Mouse (Mus musculus) heart, embryonic 10.5 days (tissue): ENCODE data around the gene Stx6. TPM values are rescaled to one million over a fixed set of nuclear protein-coding genes. Genes with fewer than 3 reads are reported as not detected.

Source experiments
- DNase-seq: peaks from one replicate; pipeline ENCODE4 v3.0.0-alpha.2; 2017; ENCODE audit warnings: low spot score
- H3K27ac ChIP-seq: fragments of 300-500 bp; sonication (generic); 2 replicates; pipeline ENCODE4 v1.5.1; 2016; ENCODE audit warnings: mild to moderate bottlenecking
- H3K27me3 ChIP-seq: fragments of 300-500 bp; sonication (generic); 2 replicates; pipeline ENCODE4 v1.6.1; 2016; ENCODE audit warnings: mild to moderate bottlenecking; ENCODE audit not compliant: poor library complexity, insufficient read depth, severe bottlenecking
- H3K36me3 ChIP-seq: fragments of 300-500 bp; sonication (generic); 2 replicates; pipeline ENCODE4 v1.6.1; 2016; ENCODE audit warnings: mild to moderate bottlenecking, moderate library complexity
- H3K4me1 ChIP-seq: fragments of 300-500 bp; sonication (generic); 2 replicates; pipeline ENCODE4 v1.6.1; 2016; ENCODE audit warnings: mild to moderate bottlenecking
- H3K4me3 ChIP-seq: fragments of 300-500 bp; sonication (generic); 2 replicates; pipeline ENCODE4 v1.5.1; 2016; ENCODE audit warnings: mild to moderate bottlenecking, moderate library complexity
- H3K9me3 ChIP-seq: fragments of 300-500 bp; sonication (generic); 2 replicates; pipeline ENCODE4 v1.6.1; 2016; ENCODE audit warnings: mild to moderate bottlenecking, moderate library complexity
- WGBS: fragments of 180-500 bp; shearing (Covaris S2); methylation state at CpG from one replicate; pipeline ENCODE4 v1.1.7; 2016; 5-methylcytosine and 5-hydroxymethylcytosine counted together
- polyA plus RNA-seq: library from polyadenylated mRNA; unstranded; fragments of >200 nt; fragmentation: Nextera tagmentation; extraction: Ambion mirVana; gene quantifications from 2 replicates; pipeline ENCODE4 v1.2.1, GENCODE M21; 2016

Gene Stx6
- polyA plus RNA-seq, 1 experiment from 2014 or later, result 66.9 TPM

DNA sequence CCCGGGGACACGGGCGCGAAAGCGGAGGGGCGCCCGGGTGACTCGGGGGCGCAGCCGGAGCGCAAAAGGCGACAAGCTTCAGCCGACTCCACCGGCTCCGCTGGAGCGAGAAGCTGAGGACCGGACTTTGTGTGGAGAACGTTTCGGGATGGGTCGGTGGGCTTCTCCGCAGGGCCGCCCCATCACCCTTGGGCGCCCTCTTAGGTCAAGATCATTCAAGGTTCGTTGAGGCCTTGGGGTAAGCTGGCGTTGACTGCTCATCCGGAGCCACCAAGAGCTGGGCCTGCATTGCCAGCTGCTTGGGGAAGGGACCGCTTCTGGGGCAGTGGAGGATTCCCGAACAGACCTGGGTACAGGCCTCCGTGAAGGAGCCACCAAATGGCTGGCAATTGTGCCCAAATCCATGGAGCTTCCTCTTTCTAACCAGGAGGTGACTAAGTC, 86.3 kb downstream of the Stx6 start:
- peaks cover 52% of the 10 kb centered on the region for H3K4me1 ChIP-seq
- no peak for DNase-seq
- H3K9me3 ChIP-seq, result no peaks in the 10 kb centered on the region
- peak overlapping the region; percentile 98 for H3K27ac ChIP-seq
- H3K36me3 ChIP-seq, result peaks cover 26% of the 10 kb centered on the region
- whole genome bisulfite sequencing, result 2% methylated on average over 29 of the region's 29 CpGs
- peak overlapping the region; percentile 87 for H3K4me3 ChIP-seq
- H3K27me3 ChIP-seq, result no peaks in the 10 kb centered on the region

DNA sequence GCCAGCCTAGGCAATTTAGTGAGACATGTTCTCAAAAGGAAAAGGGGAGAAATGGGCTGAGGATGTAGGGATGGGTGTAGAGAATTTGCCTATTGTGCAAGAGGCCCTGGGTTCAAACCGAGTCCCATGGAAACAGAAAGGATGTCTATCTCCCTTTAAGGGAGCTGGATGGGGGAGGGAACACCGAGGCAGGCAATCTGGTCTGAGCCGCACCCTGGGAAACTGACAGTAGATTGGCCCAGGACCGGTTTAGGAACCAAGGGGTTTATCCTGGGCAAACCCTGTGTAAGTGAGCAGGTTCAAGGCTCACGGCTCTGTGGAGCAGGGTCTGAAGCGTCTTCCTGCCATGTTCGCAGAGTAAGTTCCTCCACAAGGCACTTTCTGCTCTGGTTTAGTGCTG, 87.0 kb downstream of the Stx6 start:
- 68% methylated on average over 7 of the region's 7 CpGs for WGBS
- H3K27ac ChIP-seq, result peak overlapping the region; percentile 98; the same call in 1 of the 2 replicates
- peaks cover 19% of the 10 kb centered on the region for H3K36me3 ChIP-seq
- peaks cover 44% of the 10 kb centered on the region for H3K4me1 ChIP-seq
- DNase-seq, result no peak
- H3K4me3 ChIP-seq, result peak overlapping the region; percentile 87
- H3K9me3 ChIP-seq, result no peaks in the 10 kb centered on the region
- no peaks in the 10 kb centered on the region for H3K27me3 ChIP-seq

GRCm38 (mm10) chr1:155247441-155247840, 88.9 kb downstream of the Stx6 start:
- H3K27me3 ChIP-seq, result no peaks in the 10 kb centered on the region
- H3K36me3 ChIP-seq, result no peaks in the 10 kb centered on the region
- DNase-seq, result no peak
- peaks cover 30% of the 10 kb centered on the region for H3K4me1 ChIP-seq
- no peaks in the 10 kb centered on the region for H3K9me3 ChIP-seq
- no peak overlapping the region for H3K4me3 ChIP-seq
- WGBS, result 28% methylated on average over 5 of the region's 5 CpGs
- no peak overlapping the region for H3K27ac ChIP-seq

DNA sequence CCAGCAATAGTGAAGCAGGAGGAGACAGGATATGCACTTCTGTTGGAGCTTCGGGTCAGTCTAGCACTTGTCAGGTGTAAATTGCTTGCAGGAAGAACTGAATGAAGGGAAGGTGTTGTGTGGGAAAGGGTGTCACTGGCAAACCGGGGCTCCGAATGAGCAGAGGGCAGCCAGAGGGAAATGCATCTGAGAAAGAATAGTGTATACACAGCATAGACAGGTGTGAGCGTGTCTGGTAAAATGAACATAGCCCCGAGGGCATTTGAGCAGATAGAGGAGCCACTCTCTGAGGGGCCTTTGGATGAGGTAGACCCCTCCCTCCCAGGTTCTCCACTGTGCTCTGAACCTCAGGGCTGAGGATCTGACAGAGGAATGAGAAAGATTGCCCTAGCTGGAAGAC, 89.5 kb downstream of the Stx6 start:
- no peaks in the 10 kb centered on the region for H3K27me3 ChIP-seq
- DNase-seq, result no peak
- H3K9me3 ChIP-seq, result no peaks in the 10 kb centered on the region
- no peaks in the 10 kb centered on the region for H3K36me3 ChIP-seq
- no peak overlapping the region for H3K27ac ChIP-seq
- H3K4me3 ChIP-seq, result no peak overlapping the region
- 41% methylated on average over 5 of the region's 5 CpGs for WGBS
- peaks cover 34% of the 10 kb centered on the region for H3K4me1 ChIP-seq

GRCm38 (mm10) chr1:155249896-155250295, 91.4 kb downstream of the Stx6 start:
- Histone ChIP-seq H3K27me3 (no peaks in the 10 kb centered on the region), H3K36me3 (no peaks in the 10 kb centered on the region), H3K27ac (no peak overlapping the region), H3K4me3 (no peak overlapping the region), H3K9me3 (no peaks in the 10 kb centered on the region), H3K4me1 (peaks cover 25% of the 10 kb centered on the region)
- DNase-seq, result no peak
- WGBS, result 42% methylated on average over 5 of the region's 5 CpGs

DNA sequence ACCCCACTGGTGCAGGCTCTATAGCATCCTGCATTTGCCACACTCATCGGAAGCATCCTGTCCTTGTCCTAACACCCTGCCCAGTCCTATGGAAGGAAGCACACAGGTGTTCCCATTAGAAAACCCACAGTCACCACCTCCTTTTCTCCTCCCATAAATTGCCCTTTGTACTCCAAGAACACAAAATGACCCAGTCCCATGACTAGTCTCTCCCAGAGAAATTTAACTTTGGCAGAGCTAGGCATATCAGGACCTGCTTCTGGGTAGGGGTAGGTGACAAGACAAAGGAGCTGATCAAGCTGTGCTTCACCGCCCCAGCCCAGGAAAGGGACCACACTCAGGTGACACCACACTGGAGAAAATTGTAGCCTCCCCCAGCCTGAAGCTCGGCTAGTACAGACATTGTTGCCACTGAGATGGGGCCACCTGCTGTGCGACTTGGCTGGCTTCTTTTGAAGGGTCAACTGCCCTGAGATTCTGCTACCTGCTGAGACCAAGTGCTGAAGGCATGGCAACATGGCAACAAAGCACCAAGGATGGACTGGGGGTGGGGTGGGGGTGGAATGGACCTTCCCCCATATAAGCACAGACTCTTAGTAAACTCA, 92.1 kb downstream of the Stx6 start:
- no peak overlapping the region for H3K4me3 ChIP-seq
- H3K27ac ChIP-seq, result no peak overlapping the region
- no peaks in the 10 kb centered on the region for H3K36me3 ChIP-seq
- no peaks in the 10 kb centered on the region for H3K9me3 ChIP-seq
- peaks cover 18% of the 10 kb centered on the region for H3K4me1 ChIP-seq
- DNase-seq, result no peak
- WGBS, result 37% methylated on average over 4 of the region's 4 CpGs
- no peaks in the 10 kb centered on the region for H3K27me3 ChIP-seq

- H3K27ac ChIP-seq, result no peak overlapping the region
- no peak overlapping the region for H3K4me3 ChIP-seq
- no peaks in the 10 kb centered on the region for H3K27me3 ChIP-seq
- no peaks in the 10 kb centered on the region for H3K9me3 ChIP-seq
- WGBS, result 73% methylated on average over 5 of the region's 5 CpGs
- H3K36me3 ChIP-seq, result no peaks in the 10 kb centered on the region
- peaks cover 17% of the 10 kb centered on the region for H3K4me1 ChIP-seq
- no peak for DNase-seq
Observed at GRCm38 (mm10) chr1:155251596-155251995, 93.1 kb downstream of the Stx6 start.

- DNase-seq, result no peak
- no peak overlapping the region for H3K4me3 ChIP-seq
- WGBS, result 36% methylated on average over 6 of the region's 6 CpGs
- H3K4me1 ChIP-seq, result peaks cover 12% of the 10 kb centered on the region
- no peak overlapping the region for H3K27ac ChIP-seq
- no peaks in the 10 kb centered on the region for H3K27me3 ChIP-seq
- no peaks in the 10 kb centered on the region for H3K36me3 ChIP-seq
- no peaks in the 10 kb centered on the region for H3K9me3 ChIP-seq
Observed at GRCm38 (mm10) chr1:155252631-155253121, 94.2 kb downstream of the Stx6 start.

DNA sequence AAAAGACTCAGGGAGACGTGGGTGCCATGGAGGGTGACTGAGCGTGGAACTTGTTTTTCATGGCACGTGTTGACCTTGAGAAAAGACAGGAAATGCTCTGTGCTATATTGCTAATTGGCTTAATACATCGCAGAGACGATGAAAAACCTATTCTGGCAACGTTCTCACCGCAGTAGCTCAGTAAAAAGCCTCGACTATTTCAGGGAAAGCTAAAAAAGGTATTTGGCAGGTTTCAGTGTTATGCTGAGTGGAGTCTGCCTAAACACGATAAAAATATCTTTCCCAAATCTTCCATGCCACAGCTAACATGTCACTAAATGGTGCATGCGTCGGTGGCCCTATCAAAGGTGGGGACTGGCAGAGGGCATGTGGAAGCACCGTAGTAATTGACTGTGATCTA, 94.6 kb downstream of the Stx6 start:
- Histone ChIP-seq H3K4me3 (no peak overlapping the region), H3K9me3 (no peaks in the 10 kb centered on the region), H3K36me3 (no peaks in the 10 kb centered on the region), H3K4me1 (peaks cover 8% of the 10 kb centered on the region), H3K27ac (no peak overlapping the region), H3K27me3 (no peaks in the 10 kb centered on the region)
- no peak for DNase-seq
- 72% methylated on average over 12 of the region's 12 CpGs for WGBS

- DNase-seq, result no peak
- H3K4me3 ChIP-seq, result no peak overlapping the region
- H3K27ac ChIP-seq, result no peak overlapping the region
- no peaks in the 10 kb centered on the region for H3K36me3 ChIP-seq
- no peaks in the 10 kb centered on the region for H3K27me3 ChIP-seq
- H3K4me1 ChIP-seq, result peaks cover 7% of the 10 kb centered on the region
- WGBS, result 88% methylated on average over 8 of the region's 8 CpGs
- no peaks in the 10 kb centered on the region for H3K9me3 ChIP-seq
Observed at GRCm38 (mm10) chr1:155254309-155254708, 95.8 kb downstream of the Stx6 start.

Other genes with a start within 250 kb of the Stx6 start
- 3.4 and 8.6 TPM in 2 replicates for gene Ier5, start 59.1 kb upstream of the Stx6 start, polyA plus RNA-seq
- 1.3 and 1.6 TPM in 2 replicates for gene Mr1, start 11.9 kb upstream of the Stx6 start, polyA plus RNA-seq
- gene BC034090, start 85.7 kb downstream of the Stx6 start, polyA plus RNA-seq, result 6.0 and 6.5 TPM in 2 replicates